Mouse (Mus musculus): ENCODE data around the gene Usp25.

GRCm38 (mm10) chr16:77020190-77020589 lies 6.7 kb downstream of the Usp25 start:
- TF ChIP-seq POLR2A (IDR thresholded peaks at IDR 0.05; ENCODE audit: extremely low read depth, insufficient read depth, low read length) (no peak), CTCF (IDR thresholded peaks at IDR 0.05; ENCODE audit: low read depth, low read length) (no peak)
